Mouse (Mus musculus) stomach, postnatal 0 days (tissue): ENCODE results near the gene Psmc3. TPM values are rescaled to one million over a fixed set of nuclear protein-coding genes. Genes with fewer than 3 reads are reported as not detected.
A peak's percentile ranks its signal among the peaks of the same experiment; 100 is the strongest.

Experiments used
- ATAC-seq: fragments of 200-750 bp; cut with Nextera tagmentation; 2 replicates; pipeline ENCODE4 v1.8.0; 2017; ENCODE audit not compliant: low FRiP score, low TSS enrichment
- DNase-seq: peaks from one replicate; pipeline ENCODE4 v3.0.0-alpha.2; 2016; ENCODE audit warnings: low spot score
- H3K27ac ChIP-seq: fragments of 300-500 bp; sonication (generic); replicated peaks from 2 replicates; pipeline ENCODE4 v1.5.1; 2014; ENCODE audit warnings: mild to moderate bottlenecking, control low read depth
- H3K27me3 ChIP-seq: fragments of 300-500 bp; sonication (generic); 2 replicates; pipeline ENCODE4 v1.6.1; 2014; ENCODE audit warnings: low read length; ENCODE audit not compliant: control insufficient read depth, insufficient read depth
- H3K36me3 ChIP-seq: fragments of 300-500 bp; sonication (generic); 2 replicates; pipeline ENCODE4 v1.6.1; 2014; ENCODE audit warnings: low read length, mixed read lengths; ENCODE audit not compliant: control insufficient read depth, insufficient read depth
- H3K4me1 ChIP-seq: fragments of 300-500 bp; sonication (generic); replicated peaks from 2 replicates; pipeline ENCODE4 v1.6.1; 2014; ENCODE audit warnings: antibody characterized with exemption; ENCODE audit not compliant: control insufficient read depth, insufficient read depth
- H3K4me2 ChIP-seq: fragments of 300-500 bp; sonication (generic); replicated peaks from 2 replicates; pipeline ENCODE4 v1.6.1; 2014; ENCODE audit warnings: low read depth, mild to moderate bottlenecking, control low read depth, moderate library complexity
- H3K4me3 ChIP-seq: fragments of 300-500 bp; sonication (generic); 2 replicates; pipeline ENCODE4 v1.5.1; 2014; ENCODE audit warnings: low read depth, low read length, control low read depth
- H3K9ac ChIP-seq: fragments of 300-500 bp; sonication (generic); 2 replicates; pipeline ENCODE4 v1.6.1; 2014; ENCODE audit warnings: mild to moderate bottlenecking, low read length, control low read depth, mixed read lengths
- H3K9me3 ChIP-seq: fragments of 300-500 bp; sonication (generic); 2 replicates; pipeline ENCODE4 v1.6.1; 2016; ENCODE audit warnings: low read length; ENCODE audit not compliant: control insufficient read depth
- CTCF ChIP-seq: IDR thresholded peaks from 2 replicates; pipeline ENCODE4 v1.5.1; 2016; ENCODE audit warnings: antibody characterized with exemption, low read depth, mild to moderate bottlenecking, moderate library complexity
- EP300 ChIP-seq: optimal IDR thresholded peaks from 2 replicates; pipeline ENCODE3; 2016; ENCODE audit warnings: antibody characterized with exemption
- WGBS: fragments of 180-500 bp; shearing (Covaris S2); extraction: QIAGEN DNeasy Blood & Tissue Kit; methylation state at CpG from one replicate; pipeline ENCODE4 v1.1.7; 2014; 5-methylcytosine and 5-hydroxymethylcytosine counted together
- polyA plus RNA-seq: library from polyadenylated mRNA; unstranded; fragments of >200 nt; fragmentation: Nextera tagmentation; extraction: Ambion mirVana; gene quantifications from 2 replicates; pipeline ENCODE4 v1.2.1, GENCODE M21; 2015

The Psmc3 gene
- polyA plus RNA-seq, 1 experiment from 2014 or later: 203 TPM

DNA sequence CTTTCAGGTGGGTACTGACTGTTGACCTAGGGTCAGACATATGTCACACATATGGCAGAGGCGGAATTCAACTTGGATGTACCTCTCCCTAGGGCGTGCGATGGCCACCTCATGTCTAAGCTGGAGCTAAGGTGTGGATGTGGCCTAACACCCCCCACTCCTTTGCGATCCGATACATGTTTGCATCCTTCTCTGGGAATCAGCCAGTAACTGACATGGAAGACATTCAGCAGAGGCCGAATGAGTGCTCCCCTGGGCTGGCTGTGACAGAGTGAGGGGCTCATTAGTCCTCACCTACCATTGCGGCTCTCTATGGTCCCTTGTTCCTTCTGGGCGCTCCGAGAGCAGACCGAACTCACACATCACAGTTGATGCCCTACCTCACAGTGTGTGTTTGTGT, 17.2 kb downstream of the Psmc3 start:
- Histone ChIP-seq H3K4me1 (peaks cover 7% of the 10 kb centered on the region), H3K36me3 (peaks cover 3% of the 10 kb centered on the region; the same call in 1 of the 2 replicates), H3K9ac (peak overlapping the region; percentile 73), H3K9me3 (no peaks in the 10 kb centered on the region), H3K4me3 (peak overlapping the region; percentile 68; the same call in 1 of the 2 replicates), H3K4me2 (peak overlapping the region; percentile 84), H3K27ac (peak overlapping the region; percentile 86), H3K27me3 (no peaks in the 10 kb centered on the region)
- DNase-seq (no peak), ATAC-seq (no peak)
- 74% methylated on average over 10 of the region's 10 CpGs for WGBS
- TF ChIP-seq CTCF (no peak), EP300 (no peak)

DNA sequence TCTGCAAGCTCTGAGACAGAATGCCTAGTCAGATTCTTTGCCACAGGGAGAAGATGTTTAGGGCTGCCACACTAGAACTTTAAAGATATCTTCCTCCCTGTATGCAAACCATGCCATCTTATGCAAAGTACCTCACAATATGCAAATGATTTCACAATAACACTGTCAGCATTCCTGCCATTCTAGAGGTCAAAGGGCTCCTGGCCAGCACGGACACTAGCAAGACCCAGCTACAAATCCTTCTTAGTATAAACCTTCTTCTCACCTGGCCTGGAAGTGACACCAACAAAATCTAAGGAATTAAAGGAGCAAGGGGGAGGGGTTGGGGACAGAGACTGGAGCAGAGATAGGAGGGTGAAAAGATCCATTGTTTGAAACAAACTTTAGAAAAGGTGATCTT, 18.3 kb downstream of the Psmc3 start:
- TF ChIP-seq EP300: no peak
- TF ChIP-seq CTCF: no peak
- no peak for ATAC-seq
- 22% methylated on average over 1 of the region's 1 CpGs for WGBS

DNA sequence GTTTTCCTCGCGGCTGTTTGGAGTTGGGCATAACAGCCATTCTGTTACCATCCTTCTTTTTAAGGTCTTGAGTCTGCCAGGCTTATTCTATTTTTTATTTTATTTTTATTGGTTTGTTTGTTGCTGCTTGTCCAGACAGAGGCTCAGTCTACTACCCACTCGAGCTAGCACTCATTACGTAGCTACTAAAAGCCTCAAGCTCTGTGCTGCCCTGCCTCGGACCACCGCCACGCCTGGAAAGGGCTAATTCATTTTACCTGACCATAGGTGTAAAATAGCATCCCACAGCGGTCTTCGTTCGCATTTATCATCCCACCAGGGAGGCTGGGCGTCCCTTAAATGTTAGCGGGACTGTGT, 24.1 kb downstream of the Psmc3 start:
- no peak for DNase-seq
- peak overlapping the region; percentile 94 for H3K4me2 ChIP-seq
- H3K9me3 ChIP-seq: no peaks in the 10 kb centered on the region
- ATAC-seq: no peak
- H3K4me3 ChIP-seq: peak overlapping the region; percentile 48
- no peaks in the 10 kb centered on the region for H3K27me3 ChIP-seq
- TF ChIP-seq CTCF: no peak
- no peak for TF ChIP-seq EP300
- peak overlapping the region; percentile 71 for H3K9ac ChIP-seq
- 16% methylated on average over 12 of the region's 12 CpGs for WGBS
- no peak overlapping the region for H3K27ac ChIP-seq
- no peaks in the 10 kb centered on the region for H3K4me1 ChIP-seq
- H3K36me3 ChIP-seq: no peaks in the 10 kb centered on the region

More for the DNA sequence above, 18.3 kb downstream of the Psmc3 start:
- H3K4me1 ChIP-seq: peaks cover 7% of the 10 kb centered on the region
- no peak overlapping the region for H3K9ac ChIP-seq
- DNase-seq: no peak
- no peak overlapping the region for H3K27ac ChIP-seq
- no peaks in the 10 kb centered on the region for H3K9me3 ChIP-seq
- no peak overlapping the region for H3K4me2 ChIP-seq
- no peaks in the 10 kb centered on the region for H3K27me3 ChIP-seq
- no peaks in the 10 kb centered on the region for H3K36me3 ChIP-seq
- H3K4me3 ChIP-seq: no peak overlapping the region

DNA sequence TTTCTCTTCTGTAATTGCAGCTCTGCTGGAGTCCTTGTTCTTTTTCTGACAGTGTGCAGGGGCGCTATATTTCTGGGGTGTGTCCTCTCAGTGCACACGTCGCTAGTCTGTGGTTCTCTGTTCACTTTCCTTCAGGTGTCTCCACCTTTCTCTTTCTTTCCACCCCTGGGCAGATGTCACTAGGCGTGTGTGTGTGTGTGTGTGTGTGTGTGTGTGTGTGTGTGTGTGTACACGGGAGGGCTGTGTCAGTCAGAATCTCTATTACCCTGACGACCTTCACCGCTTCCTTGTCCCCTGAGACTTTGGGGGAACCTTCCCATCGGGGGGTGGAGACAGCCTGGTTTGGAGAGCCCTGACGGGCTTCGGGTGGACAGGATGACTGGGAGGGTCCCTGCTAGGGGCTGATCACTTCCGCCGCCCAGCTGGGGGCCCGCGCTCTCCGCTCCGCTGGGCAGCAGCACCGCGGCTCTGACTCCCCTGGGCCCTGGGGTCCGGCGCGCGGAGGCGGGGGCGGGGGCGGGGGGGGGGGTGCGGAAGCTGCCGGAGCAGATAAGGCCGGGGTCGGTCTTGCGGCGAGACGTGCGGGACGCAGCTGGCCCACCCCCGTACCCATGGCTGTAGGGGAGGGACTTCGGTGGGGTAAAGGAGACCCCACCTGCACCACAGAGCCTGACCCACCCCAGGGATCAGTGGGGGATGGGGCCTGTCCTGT, 24.7 kb downstream of the Psmc3 start:
- WGBS: 1% methylated on average over 28 of the region's 36 CpGs
- Histone ChIP-seq H3K9me3 (no peaks in the 10 kb centered on the region), H3K4me3 (peak overlapping the region; percentile 48), H3K4me2 (peak overlapping the region; percentile 94), H3K27me3 (no peaks in the 10 kb centered on the region), H3K9ac (peak overlapping the region; percentile 71), H3K27ac (no peak overlapping the region), H3K4me1 (no peaks in the 10 kb centered on the region), H3K36me3 (no peaks in the 10 kb centered on the region)
- DNase-seq: no peak
- ATAC-seq: peak; percentile 53; the same call in 1 of the 2 replicates
- TF ChIP-seq EP300 (no peak), CTCF (no peak)

DNA sequence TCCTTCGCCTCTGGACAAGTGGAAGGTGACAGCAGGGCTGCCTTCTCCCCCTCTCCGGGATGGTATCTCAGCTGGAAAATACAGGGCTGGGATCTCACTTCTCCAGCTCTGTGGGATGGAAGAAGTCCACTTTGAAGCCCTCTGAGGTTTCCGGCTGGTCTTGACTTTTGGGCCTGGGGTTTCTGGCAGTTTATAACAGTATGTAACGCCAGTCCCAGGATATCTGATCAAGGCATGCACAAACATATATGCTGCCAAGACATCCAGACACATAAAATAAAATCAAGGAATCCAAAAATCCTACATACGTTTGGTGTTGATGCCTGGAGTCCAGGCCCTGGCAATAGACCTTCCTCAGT, 25.2 kb downstream of the Psmc3 start:
- DNase-seq (no peak), ATAC-seq (0 out of 2 replicates have a peak, but pooled peaks have one; percentile 27)
- H3K9ac ChIP-seq: peak overlapping the region; percentile 71
- H3K4me2 ChIP-seq: peak overlapping the region; percentile 94
- no peaks in the 10 kb centered on the region for H3K27me3 ChIP-seq
- H3K36me3 ChIP-seq: no peaks in the 10 kb centered on the region
- peak overlapping the region; percentile 48 for H3K4me3 ChIP-seq
- no peak overlapping the region for H3K27ac ChIP-seq
- H3K9me3 ChIP-seq: no peaks in the 10 kb centered on the region
- TF ChIP-seq EP300: no peak
- TF ChIP-seq CTCF: no peak
- H3K4me1 ChIP-seq: no peaks in the 10 kb centered on the region
- 22% methylated on average over 5 of the region's 5 CpGs for WGBS

DNA sequence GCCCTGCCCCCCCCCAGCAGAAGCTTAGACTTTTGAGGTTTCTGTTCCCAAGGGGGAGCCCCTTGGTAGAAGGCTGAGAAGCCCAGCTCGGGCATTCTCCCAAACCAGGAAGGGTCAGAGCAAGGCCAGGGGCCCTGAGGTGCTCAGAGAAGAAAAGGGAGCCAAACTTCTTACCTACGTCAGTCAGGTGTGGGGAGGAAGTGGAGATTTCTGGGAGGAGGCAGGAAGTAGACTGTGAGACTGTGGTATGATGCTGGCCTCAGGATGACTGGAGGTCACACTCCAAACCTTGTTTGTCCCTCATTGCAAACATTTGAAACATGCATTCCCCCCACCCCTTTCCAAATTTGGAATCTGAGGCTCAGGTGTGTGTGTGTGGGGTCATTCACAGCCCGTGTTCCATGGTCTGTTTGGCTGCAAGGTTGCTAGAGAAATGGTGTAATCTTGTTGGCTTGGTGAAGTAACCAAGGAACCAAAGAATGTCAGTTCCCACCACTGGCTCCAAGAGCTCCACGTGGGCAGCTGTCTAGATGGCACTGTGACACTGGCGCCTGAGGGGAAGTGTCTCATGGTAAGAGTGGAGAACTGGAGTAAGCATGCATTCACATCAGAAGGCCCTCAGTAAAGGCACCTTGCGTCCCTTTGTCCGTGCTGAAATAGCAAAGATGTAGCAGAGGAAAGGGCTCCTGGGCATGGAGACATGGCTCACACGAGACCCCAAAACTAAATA, 27.1 kb downstream of the Psmc3 start:
- Histone ChIP-seq H3K4me1 (no peaks in the 10 kb centered on the region), H3K27me3 (no peaks in the 10 kb centered on the region), H3K4me3 (no peak overlapping the region), H3K4me2 (no peak overlapping the region), H3K9ac (no peak overlapping the region), H3K27ac (no peak overlapping the region), H3K36me3 (no peaks in the 10 kb centered on the region), H3K9me3 (no peaks in the 10 kb centered on the region)
- no peak for DNase-seq
- no peak for ATAC-seq
- whole genome bisulfite sequencing: 70% methylated on average over 8 of the region's 8 CpGs
- TF ChIP-seq CTCF (no peak), EP300 (no peak)
